Mouse (Mus musculus) liver, postnatal 0 days (tissue): ENCODE data around the gene Dnajc6.

Source experiments
- CTCF ChIP-seq: sonication (generic); IDR thresholded peaks from 2 replicates; pipeline ENCODE4 v1.5.1; 2016; ENCODE audit warnings: antibody characterized with exemption, low read depth
- EP300 ChIP-seq: IDR thresholded peaks from 2 replicates; pipeline ENCODE4 v1.6.1; 2016; ENCODE audit warnings: antibody characterized with exemption, low read depth, mild to moderate bottlenecking

DNA sequence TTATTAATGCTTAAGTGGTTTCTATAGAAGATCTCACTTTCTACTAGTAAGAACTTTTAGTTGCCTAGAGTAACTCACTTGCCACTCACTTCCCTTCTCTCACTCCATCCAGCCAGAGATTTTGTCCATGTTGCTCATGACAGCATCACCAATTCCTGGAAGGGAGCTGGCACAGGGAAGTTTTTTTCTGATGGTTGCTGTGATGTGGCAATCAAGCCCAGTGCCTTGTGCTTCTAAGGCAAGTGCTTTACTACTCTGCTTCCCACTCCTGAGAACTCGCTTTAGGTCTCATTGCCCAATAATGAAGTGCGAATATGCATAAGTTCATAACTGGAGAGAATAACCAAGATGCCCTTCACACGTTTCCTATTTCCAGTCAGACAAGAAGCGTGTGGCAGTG lies 186.2 kb downstream of the Dnajc6 start:
- TF ChIP-seq CTCF, result no peak
- no peak for TF ChIP-seq EP300
